Mouse (Mus musculus) CH12.LX (cell line): ENCODE measurements around the gene Kcng4.

ENCODE experiments used
- BHLHE40 ChIP-seq: IDR thresholded peaks from 2 replicates; pipeline ENCODE4 v1.6.1; 2011; ENCODE audit warnings: mild to moderate bottlenecking, low read depth, low read length, improper control_type of control experiment
- CHD1 ChIP-seq: IDR thresholded peaks from 2 replicates; pipeline ENCODE4 v1.6.1; 2012; ENCODE audit warnings: low read depth, low read length, improper control_type of control experiment, inconsistent platforms
- CHD2 ChIP-seq: IDR thresholded peaks from 2 replicates; pipeline ENCODE4 v1.6.1; 2011; ENCODE audit warnings: low read length, improper control_type of control experiment
- CTCF ChIP-seq, 2 experiments: IDR thresholded peaks in 1 of 2; conservative IDR thresholded peaks in 1 of 2; 2 replicates each; pipeline ENCODE4 v1.5.1; 2011 to 2012; ENCODE audit warnings: low read depth in 2 of 2, low read length in 2 of 2, improper control_type of control experiment in 1 of 2, inconsistent platforms in 1 of 2, mild to moderate bottlenecking in 1 of 2, moderate library complexity in 1 of 2
- E2F4 ChIP-seq: IDR thresholded peaks from 2 replicates; pipeline ENCODE4 v1.6.1; 2011; ENCODE audit warnings: low read depth, low read length, improper control_type of control experiment; ENCODE audit not compliant: insufficient replicate concordance
- EP300 ChIP-seq: IDR thresholded peaks from 2 replicates; pipeline ENCODE4 v1.6.1; 2011; ENCODE audit warnings: low read length, improper control_type of control experiment
- MAX ChIP-seq: IDR thresholded peaks from 2 replicates; pipeline ENCODE4 v1.6.1; 2011; ENCODE audit warnings: low read length, improper control_type of control experiment
- MEF2A ChIP-seq: IDR thresholded peaks from 2 replicates; pipeline ENCODE4 v1.6.1; 2014; ENCODE audit warnings: low read depth, mild to moderate bottlenecking, inconsistent platforms, low read length, improper control_type of control experiment, borderline replicate concordance
- NELFE ChIP-seq: IDR thresholded peaks from 2 replicates; pipeline ENCODE4 v1.6.1; 2011; ENCODE audit warnings: low read depth, low read length, improper control_type of control experiment
- SIN3A ChIP-seq: IDR thresholded peaks from 2 replicates; pipeline ENCODE4 v1.6.1; 2012; ENCODE audit warnings: low read length, improper control_type of control experiment, inconsistent platforms
- UBTF ChIP-seq: IDR thresholded peaks from 2 replicates; pipeline ENCODE4 v1.6.1; 2012; ENCODE audit warnings: low read depth, mild to moderate bottlenecking, inconsistent platforms, low read length, improper control_type of control experiment, moderate library complexity
- USF1 ChIP-seq: IDR thresholded peaks from 2 replicates; pipeline ENCODE4 v1.6.1; 2014; ENCODE audit warnings: low read depth, mild to moderate bottlenecking, inconsistent platforms, low read length, improper control_type of control experiment
- USF2 ChIP-seq: conservative IDR thresholded peaks from 2 replicates; pipeline ENCODE4 v1.6.1; 2011; ENCODE audit warnings: low read depth, low read length, improper control_type of control experiment
- ZMIZ1 ChIP-seq: IDR thresholded peaks from 2 replicates; pipeline ENCODE4 v1.6.1; 2012; ENCODE audit warnings: low read depth, mild to moderate bottlenecking, inconsistent platforms, low read length, improper control_type of control experiment

- no peak for TF ChIP-seq E2F4
- no peak for TF ChIP-seq MEF2A
- TF ChIP-seq CTCF (conservative IDR thresholded peaks at IDR 0.05 in 1 of 2, IDR thresholded peaks at IDR 0.05 in 1 of 2; ENCODE audit: low read depth in 2 of 2, low read length in 2 of 2): no peak
- no peak for TF ChIP-seq CHD2
- no peak for TF ChIP-seq SIN3A
- TF ChIP-seq NELFE: no peak
- TF ChIP-seq ZMIZ1: no peak
- no peak for TF ChIP-seq BHLHE40
- no peak for TF ChIP-seq USF2
- no peak for TF ChIP-seq UBTF
- TF ChIP-seq EP300: no peak
- TF ChIP-seq MAX: no peak
- TF ChIP-seq USF1: no peak
- no peak for TF ChIP-seq CHD1
Observed at GRCm38 (mm10) chr8:119620848-119621465, 14.5 kb downstream of the Kcng4 start.
